Mouse (Mus musculus) frontal cortex, postnatal 10 days (tissue): ENCODE results near the gene Gtf2i.

Source experiments
- DNase-seq, 2 experiments: peaks; one replicate each; pipeline ENCODE4 v3.0.0; 2022; ENCODE audit warnings: low spot score in 2 of 2, mixed read lengths in 1 of 2

Gtf2i gene

DNA sequence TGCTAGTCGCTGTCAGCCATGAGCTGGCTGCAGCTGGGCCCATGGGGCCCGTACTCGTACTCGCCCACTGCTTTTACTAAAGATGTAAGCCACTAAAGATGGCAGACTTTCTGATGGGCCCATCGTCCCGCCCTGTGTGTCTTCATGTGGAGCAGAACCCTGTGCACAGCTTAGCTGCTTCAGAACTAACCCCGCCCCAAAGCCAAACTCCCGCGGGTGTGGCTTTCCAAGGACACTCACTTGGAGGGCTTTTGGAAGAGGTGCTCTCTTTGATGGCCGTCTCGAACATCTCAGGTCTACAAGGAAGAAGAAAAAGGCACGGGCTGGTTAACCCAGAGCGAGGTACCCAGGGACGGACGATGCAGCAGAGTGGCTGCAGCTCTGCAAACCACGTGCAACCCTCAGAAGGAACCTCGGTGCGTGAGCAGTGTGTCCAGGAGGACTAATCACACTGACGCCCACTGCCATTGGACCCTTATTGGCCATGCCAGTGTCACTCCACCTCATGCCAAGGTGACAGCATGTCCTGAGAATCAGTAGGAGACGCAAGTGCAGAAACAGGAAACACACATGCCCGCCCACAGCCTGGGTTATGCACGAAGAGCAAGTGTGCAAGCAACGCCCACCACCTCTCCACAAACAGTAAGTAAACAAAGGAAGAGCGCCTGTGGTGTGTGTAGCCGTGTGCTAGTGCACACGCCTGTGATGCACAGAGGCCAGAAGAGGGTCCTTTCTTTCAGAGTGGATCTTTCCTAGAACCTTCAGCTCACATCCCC lies 70.7 kb downstream of the Gtf2i start:
- no peak for DNase-seq

GRCm38 (mm10) chr5:134241831-134242230 lies 72.7 kb downstream of the Gtf2i start:
- DNase-seq, result no peak

DNA sequence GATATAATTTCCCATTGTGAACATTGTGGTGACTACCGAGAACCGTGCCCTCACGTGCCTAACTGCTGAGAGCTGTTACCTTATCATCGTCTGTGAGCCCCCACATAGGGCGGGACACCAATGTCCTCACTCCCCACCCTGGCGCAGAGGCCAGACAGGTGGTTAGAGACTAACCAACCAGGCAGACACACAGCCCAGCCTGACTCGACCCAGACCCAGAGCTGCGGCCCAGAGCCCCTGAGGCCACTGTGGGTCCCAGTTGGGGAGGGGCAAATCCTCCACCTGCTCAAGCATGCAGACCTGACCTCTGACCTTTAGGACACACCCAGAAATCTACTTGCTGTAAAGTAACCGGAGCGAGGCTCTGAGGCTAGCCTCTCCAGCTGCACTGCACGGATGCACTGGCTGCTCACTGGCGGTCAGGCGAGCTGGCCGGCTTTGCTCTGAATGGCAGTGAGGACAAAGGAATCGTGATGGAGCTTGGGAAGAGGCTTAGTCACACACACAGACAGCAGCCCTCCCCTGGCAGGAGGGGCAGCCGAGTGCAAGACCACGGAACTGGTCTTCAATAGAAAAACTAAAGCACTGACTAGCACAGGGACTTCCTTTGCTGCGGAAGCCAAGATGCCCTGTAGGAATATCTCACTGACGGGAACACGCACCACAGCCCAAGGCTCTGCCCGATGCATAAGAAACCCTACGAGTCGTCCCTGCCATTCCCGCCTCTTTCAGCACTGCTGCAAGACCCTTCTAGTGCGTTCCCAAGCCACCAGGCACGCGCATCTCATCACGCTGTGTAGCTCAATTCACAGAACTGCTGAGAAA lies 76.4 kb downstream of the Gtf2i start:
- DNase-seq, result no peak

GRCm38 (mm10) chr5:134237508-134237907 lies 77.1 kb downstream of the Gtf2i start:
- peak in 1 of 2 experiments; percentile 42 for DNase-seq

DNA sequence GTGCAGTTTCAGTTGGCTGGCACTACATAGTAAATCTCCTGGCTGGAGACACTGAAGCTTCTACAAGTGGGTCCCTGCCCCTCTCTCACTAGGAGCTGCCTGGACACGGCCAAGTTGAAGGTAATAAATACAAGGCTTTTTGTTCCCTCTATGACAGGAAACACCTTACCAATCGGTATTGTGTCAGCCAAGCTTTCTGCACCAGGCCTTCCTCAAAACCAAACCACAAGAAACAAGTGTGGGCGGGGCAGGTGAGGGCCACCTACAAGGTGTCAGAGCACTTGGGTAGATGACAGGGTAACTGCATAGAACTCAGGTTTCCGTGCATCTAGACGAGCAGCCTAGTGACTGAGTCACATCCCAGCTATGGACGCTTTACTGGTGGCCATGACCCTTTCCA lies 77.8 kb downstream of the Gtf2i start:
- DNase-seq, result no peak

- no peak for DNase-seq
Observed at GRCm38 (mm10) chr5:134236241-134236640, 78.3 kb downstream of the Gtf2i start.

GRCm38 (mm10) chr5:134235111-134235510 lies 79.4 kb downstream of the Gtf2i start:
- peak; percentile 55 to 57 for DNase-seq

DNA sequence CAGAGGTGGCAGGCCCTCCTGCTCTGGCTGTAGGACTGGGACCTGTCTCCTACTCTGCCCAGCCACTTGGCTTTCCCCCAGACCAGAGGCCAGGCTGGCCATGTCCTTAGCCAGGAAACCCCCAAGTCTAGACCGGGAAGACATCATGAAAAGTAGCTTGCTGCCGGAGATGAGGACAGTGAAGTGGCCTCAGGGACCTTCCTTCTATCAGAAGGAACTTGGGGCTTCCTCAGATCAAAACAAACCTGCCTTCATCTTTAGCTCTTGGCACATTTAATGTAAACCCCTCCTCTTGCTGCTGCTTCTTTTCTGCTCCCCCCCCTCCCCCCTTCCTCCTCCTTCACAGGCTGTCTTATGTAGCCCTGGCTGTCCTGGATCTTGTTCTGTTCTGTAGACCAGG lies 80.4 kb downstream of the Gtf2i start:
- DNase-seq, result no peak

DNA sequence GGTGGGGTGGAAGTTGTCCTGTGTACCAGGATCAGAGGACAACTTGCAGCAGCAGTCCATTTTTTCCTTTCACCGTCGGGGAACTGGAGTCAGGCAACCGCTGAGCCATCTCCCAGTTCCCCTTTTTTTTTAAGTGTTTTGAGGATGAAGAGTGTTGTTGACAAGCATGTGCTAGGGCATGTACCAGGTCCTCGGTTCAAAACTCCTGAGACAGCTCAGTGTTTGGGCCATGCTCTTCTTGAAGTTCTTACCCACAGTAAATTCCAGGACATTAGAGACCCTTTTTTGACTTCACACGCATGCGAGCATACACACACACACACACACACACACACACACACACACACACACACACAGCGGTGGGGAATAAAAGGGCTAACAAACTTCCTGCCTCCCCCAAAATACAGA lies 81.3 kb downstream of the Gtf2i start:
- no peak for DNase-seq

DNA sequence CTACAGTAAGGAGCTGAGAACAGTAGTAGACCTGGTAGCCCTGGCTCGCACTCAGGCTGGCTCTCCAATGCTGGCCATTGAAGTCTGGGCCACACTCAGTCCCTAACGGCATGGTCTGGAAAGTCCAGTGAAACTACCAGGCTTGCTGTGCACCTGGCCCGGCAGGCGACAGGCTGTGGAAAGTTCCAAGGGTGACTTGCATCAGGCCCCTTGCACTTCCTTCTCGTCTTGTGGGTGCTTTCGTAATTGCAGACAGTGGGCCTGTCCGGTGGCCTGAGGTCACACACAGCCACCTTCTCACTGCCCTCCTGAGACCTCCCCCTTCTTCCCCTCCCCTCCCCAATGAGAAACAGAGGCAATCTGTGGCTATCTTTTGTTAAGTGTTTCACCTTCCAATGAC lies 82.0 kb downstream of the Gtf2i start:
- DNase-seq, result no peak

DNA sequence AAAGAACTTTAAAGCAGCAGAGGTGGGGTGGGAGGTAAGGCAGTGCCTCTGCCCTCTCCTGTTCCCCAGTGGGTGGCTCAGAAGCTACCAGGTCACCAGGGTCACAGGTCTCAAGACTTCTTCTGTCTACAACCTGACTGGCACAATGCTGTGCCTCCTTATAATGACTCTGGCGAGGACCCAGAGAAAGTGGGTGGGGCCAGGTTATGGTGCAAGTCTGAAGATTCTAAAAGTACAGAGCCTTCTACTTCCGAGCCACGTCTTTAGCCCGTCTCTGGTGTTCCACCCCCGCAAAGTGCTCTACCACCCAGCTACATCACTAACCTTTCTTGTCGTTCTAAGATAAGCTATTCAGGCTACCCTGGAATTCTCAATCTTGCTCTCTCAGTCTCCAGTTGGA lies 82.4 kb downstream of the Gtf2i start:
- no peak for DNase-seq

DNA sequence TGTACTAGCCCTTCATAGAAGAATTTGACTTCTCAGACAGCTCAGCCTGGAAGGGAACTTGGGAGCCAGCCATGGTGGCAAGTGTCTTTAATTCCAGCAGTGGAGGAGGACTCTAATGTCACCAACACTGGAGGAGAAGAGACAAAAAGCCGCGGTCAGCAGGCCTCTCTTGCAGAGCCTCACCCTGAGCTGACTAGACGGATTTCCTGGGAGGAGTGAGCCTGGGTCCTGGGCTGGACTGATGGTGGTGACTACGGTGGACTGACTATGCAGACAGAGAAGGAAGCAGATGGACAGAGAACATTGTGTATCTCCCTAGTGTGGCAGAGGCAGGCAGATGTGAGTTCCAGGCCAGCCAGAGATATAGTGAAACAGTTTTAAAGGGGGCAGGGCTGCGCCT lies 83.2 kb downstream of the Gtf2i start:
- peak in 1 of 2 experiments; percentile 55 for DNase-seq

GRCm38 (mm10) chr5:134229391-134229790 lies 85.2 kb downstream of the Gtf2i start, which contains the start of gene Ncf1:
Gene Ncf1, minus strand, starts transcription at chr5:134229625.
- DNase-seq, result no peak

GRCm38 (mm10) chr5:134228249-134228638 lies 86.3 kb downstream of the Gtf2i start:
- no peak for DNase-seq

GRCm38 (mm10) chr5:134227574-134228248 lies 86.8 kb downstream of the Gtf2i start:
- DNase-seq, result no peak

GRCm38 (mm10) chr5:134226946-134227345 lies 87.6 kb downstream of the Gtf2i start:
- no peak for DNase-seq

DNA sequence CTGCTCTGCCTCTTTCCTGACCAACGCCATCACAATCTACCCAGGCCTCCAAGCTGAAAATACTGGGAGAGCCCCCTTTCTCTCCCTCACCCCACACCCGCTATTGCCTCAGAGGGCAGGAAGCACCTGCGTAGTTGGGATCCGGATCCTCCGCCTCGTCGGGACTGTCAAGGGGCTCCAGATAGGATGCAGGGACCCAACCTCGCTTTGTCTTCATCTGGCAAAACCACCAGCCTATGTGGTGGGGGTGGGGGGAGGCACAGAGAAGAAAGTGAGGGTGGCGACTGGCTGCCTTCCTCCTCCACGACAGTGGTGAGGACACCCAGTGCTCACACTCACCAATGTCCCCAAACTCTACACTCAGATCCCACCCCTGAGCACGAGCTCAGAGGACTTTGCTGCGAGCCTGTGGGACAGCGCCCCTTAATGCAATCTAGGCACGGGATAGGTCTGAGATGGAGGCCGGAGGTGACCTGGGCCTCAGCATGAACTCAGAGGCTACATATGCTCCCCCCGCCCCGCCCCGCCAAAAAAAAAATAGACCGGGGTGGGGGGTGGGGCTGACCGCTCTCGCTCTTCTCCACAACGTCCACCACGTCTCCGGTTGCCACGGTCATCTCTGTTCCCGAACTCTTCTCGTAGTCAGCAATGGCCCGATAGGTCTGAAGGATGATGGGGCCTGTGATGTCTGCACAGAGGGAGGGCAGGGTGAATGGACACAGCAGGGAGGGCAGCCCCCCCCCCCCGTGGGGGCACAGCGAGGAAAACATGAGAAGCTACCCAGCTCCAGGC lies 89.3 kb downstream of the Gtf2i start:
- no peak for DNase-seq

DNA sequence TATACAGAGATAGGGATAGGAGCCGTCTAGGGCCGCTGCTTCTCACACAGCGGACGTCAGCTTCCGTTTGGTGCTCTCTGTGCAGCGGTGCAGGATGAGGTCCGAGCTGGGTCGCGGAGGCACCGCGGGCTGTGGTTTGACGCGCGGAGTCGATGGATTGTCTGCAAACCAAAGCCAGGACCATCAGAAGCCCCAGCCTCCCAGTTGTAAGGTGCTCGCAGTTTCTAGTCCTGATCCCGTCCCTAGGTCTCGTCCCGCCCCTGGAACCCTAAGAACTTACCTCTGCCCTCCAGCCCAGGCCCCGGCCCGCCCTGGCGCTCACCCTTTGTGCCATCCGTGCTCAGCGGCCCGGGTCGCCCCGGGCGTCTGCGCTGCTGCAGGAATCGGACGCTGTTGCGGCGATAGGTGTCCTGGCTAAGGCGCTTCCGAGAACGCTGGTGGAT lies 92.8 kb downstream of the Gtf2i start:
- no peak for DNase-seq

GRCm38 (mm10) chr5:134221278-134221677 lies 93.3 kb downstream of the Gtf2i start:
- DNase-seq, result no peak

DNA sequence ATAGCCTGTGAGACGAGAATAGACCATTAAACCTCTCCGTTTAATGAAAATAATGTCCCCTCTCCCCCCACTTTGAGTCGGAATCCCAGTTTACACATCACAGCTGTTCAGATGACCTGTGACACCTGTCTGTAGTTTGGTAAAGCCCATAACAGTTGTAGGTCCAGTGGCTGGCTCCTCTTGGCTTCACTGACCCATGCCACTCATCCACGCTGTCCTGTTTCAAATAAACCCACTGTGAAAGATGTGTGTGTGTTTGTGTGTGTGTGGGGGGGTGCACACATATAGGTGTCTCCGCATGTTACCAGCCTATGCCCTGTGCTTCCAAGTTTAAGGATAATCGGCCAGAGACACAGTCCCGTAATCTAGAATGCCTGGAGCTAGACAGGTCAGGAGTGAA lies 96.7 kb downstream of the Gtf2i start:
- DNase-seq, result no peak

GRCm38 (mm10) chr5:134214021-134214806 lies 100.3 kb downstream of the Gtf2i start:
- no peak for DNase-seq
